Mouse (Mus musculus) liver, postnatal 0 days (tissue): ENCODE measurements around the gene Gm20388. TPM values are rescaled to one million over a fixed set of nuclear protein-coding genes. Genes with fewer than 3 reads are reported as not detected.

Experiments
- ATAC-seq: fragments of 200-750 bp; cut with Nextera tagmentation; 2 replicates; pipeline ENCODE4 v1.8.0; 2017; ENCODE audit warnings: mild to moderate bottlenecking, moderate library complexity
- DNase-seq: peaks from one replicate; pipeline ENCODE4 v3.0.0-alpha.2; 2016
- H3K27ac ChIP-seq: fragments of 300-500 bp; sonication (generic); 2 replicates; pipeline ENCODE4 v1.5.1; 2014; ENCODE audit warnings: antibody characterized with exemption, moderate library complexity, mild to moderate bottlenecking, low read depth
- H3K27me3 ChIP-seq: fragments of 300-500 bp; sonication (generic); 2 replicates; pipeline ENCODE4 v1.6.1; 2014; ENCODE audit warnings: low read length, control low read depth, mixed read lengths; ENCODE audit not compliant: insufficient read depth
- H3K36me3 ChIP-seq: fragments of 300-500 bp; sonication (generic); replicated peaks from 2 replicates; pipeline ENCODE4 v1.6.1; 2014; ENCODE audit warnings: mild to moderate bottlenecking, control low read depth, low read length, moderate library complexity, mixed read lengths; ENCODE audit not compliant: insufficient read depth
- H3K4me1 ChIP-seq: fragments of 300-500 bp; sonication (generic); 2 replicates; pipeline ENCODE4 v1.6.1; 2014; ENCODE audit warnings: antibody characterized with exemption, mild to moderate bottlenecking, control low read depth; ENCODE audit not compliant: insufficient read depth
- H3K4me2 ChIP-seq: fragments of 300-500 bp; sonication (generic); 2 replicates; pipeline ENCODE4 v1.6.1; 2014; ENCODE audit warnings: low read depth, mild to moderate bottlenecking, low read length, moderate library complexity, mixed read lengths
- H3K4me3 ChIP-seq: fragments of 300-500 bp; sonication (generic); 2 replicates; pipeline ENCODE4 v1.5.1; 2014; ENCODE audit warnings: low read depth, low read length
- H3K9ac ChIP-seq: fragments of 300-500 bp; sonication (generic); replicated peaks from 2 replicates; pipeline ENCODE4 v1.6.1; 2014; ENCODE audit warnings: mild to moderate bottlenecking, moderate library complexity
- H3K9me3 ChIP-seq: fragments of 300-500 bp; sonication (generic); 2 replicates; pipeline ENCODE4 v1.6.1; 2016; ENCODE audit warnings: mild to moderate bottlenecking, control low read depth, low read length, mixed read lengths
- CTCF ChIP-seq: sonication (generic); IDR thresholded peaks from 2 replicates; pipeline ENCODE4 v1.5.1; 2016; ENCODE audit warnings: antibody characterized with exemption, low read depth
- EP300 ChIP-seq: IDR thresholded peaks from 2 replicates; pipeline ENCODE4 v1.6.1; 2016; ENCODE audit warnings: antibody characterized with exemption, low read depth, mild to moderate bottlenecking
- WGBS: fragments of 180-500 bp; shearing (Covaris S2); extraction: QIAGEN DNeasy Blood & Tissue Kit; methylation state at CpG from one replicate; pipeline ENCODE4 v1.1.7; 2014; ENCODE audit not compliant: insufficient replicate concordance; 5-methylcytosine and 5-hydroxymethylcytosine counted together
- polyA plus RNA-seq: library from polyadenylated mRNA; unstranded; fragments of >200 nt; fragmentation: Nextera tagmentation; extraction: Ambion mirVana; gene quantifications from 2 replicates; pipeline ENCODE4 v1.2.1, GENCODE M21; 2015

Gm20388 gene
- polyA plus RNA-seq, 1 experiment from 2014 or later: not detected

GRCm38 (mm10) chr8:122675596-122676420 lies 2765.2 kb downstream of the Gm20388 start:
- peaks cover 23% of the 10 kb centered on the region for H3K4me1 ChIP-seq
- TF ChIP-seq EP300 (no peak), CTCF (no peak)
- H3K9ac ChIP-seq: no peak overlapping the region
- H3K9me3 ChIP-seq: no peaks in the 10 kb centered on the region
- no peak overlapping the region for H3K4me2 ChIP-seq
- ATAC-seq (no peak), DNase-seq (no peak)
- no peaks in the 10 kb centered on the region for H3K36me3 ChIP-seq
- peaks cover 37% of the 10 kb centered on the region for H3K27me3 ChIP-seq
- 82% methylated on average over 17 of the region's 17 CpGs for WGBS
- no peak overlapping the region for H3K27ac ChIP-seq
- H3K4me3 ChIP-seq: no peak overlapping the region

DNA sequence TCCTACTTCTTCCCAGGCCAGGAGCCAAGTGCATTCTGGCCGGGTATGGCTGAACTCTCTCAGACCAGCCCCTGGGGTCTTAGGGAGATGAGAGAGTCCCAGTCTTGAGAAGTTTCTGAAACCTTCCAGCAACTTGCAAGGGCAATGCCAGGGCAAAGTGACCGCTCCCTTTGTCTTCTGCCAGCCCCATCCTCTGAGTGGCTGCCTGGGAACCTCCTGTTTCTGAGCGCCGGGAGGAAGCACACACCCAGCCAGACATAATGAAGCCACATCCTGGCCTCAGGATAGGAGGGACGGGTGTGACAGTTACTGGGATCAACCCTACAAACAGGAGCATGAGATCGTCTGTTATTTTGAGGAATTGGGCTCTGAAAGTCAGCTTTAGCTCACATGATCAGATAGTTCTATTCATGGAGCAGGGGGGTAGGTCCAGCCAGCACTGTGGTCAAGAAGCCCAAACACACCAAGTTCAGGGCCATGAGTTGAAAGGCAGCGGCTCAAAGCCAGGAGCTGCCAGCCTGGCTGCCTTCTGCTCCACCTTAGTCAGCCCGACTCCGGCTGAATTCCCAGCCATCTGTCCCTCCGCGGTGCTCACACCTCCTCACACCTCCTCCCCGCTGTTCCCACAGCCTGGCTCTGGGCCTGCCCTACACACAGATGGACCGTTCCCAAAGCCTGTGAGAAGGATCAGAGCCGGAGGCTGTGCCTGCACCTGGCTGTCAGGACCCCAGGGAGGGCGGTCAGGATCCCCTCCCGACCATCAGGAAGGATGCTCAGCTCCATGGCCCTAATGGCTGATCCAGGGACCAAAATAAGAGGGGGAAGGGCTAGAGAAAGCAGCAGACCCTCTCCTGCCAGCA lies 2766.2 kb downstream of the Gm20388 start:
- Histone ChIP-seq H3K4me2 (peak overlapping the region; percentile 97), H3K4me3 (peak overlapping the region; percentile 69), H3K27ac (no peak overlapping the region), H3K9me3 (no peaks in the 10 kb centered on the region), H3K4me1 (peaks cover 23% of the 10 kb centered on the region), H3K27me3 (peaks cover 39% of the 10 kb centered on the region), H3K36me3 (no peaks in the 10 kb centered on the region), H3K9ac (no peak overlapping the region)
- 32% methylated on average over 16 of the region's 16 CpGs for WGBS
- ATAC-seq (no peak), DNase-seq (no peak)
- TF ChIP-seq CTCF (no peak), EP300 (no peak)

DNA sequence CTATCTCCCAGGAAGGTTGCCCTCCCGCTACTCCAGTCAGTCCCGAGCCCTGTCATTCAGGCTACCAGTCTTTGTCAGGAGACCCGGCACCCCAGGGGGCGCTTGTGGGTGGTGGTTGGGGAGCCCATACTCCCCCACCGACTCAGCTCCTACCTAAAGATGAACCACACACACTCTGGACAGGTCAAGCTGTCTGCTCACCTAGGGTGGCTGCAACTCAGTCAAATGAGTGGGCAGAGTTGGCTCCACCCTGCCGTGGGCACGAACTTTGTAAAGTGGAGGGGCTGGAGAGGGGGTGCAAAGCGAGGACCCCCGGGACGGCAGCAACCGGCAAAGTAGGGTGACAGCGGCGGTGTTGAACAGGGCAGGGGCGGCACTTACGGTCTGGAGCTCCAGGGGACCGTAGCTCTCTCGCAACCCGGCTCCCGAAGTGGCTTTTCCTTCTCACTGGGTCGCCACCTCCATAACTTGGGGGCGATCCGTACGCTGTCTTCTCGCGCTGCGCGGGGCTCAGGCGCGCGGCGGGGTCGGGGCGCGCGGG lies 2766.9 kb downstream of the Gm20388 start:
- Histone ChIP-seq H3K27me3 (peaks cover 43% of the 10 kb centered on the region), H3K27ac (no peak overlapping the region), H3K4me3 (peak overlapping the region; percentile 69), H3K9me3 (no peaks in the 10 kb centered on the region), H3K9ac (peak overlapping the region; percentile 61), H3K36me3 (no peaks in the 10 kb centered on the region), H3K4me2 (peak overlapping the region; percentile 97), H3K4me1 (peaks cover 26% of the 10 kb centered on the region)
- ATAC-seq (no peak), DNase-seq (peak; percentile 36)
- TF ChIP-seq EP300: no peak
- TF ChIP-seq CTCF: no peak
- 14% methylated on average over 34 of the region's 35 CpGs for WGBS

GRCm38 (mm10) chr8:122678061-122678895 lies 2767.6 kb downstream of the Gm20388 start:
- H3K9ac ChIP-seq: peak overlapping the region; percentile 61
- no peaks in the 10 kb centered on the region for H3K36me3 ChIP-seq
- H3K4me3 ChIP-seq: peak overlapping the region; percentile 69
- peaks cover 26% of the 10 kb centered on the region for H3K4me1 ChIP-seq
- no peak overlapping the region for H3K27ac ChIP-seq
- H3K4me2 ChIP-seq: peak overlapping the region; percentile 97
- under 1% methylated on average over 53 of the region's 127 CpGs for WGBS
- peaks cover 44% of the 10 kb centered on the region for H3K27me3 ChIP-seq
- ATAC-seq: peak; percentile 82
- no peaks in the 10 kb centered on the region for H3K9me3 ChIP-seq
- TF ChIP-seq EP300: no peak
- peak; percentile 92 for TF ChIP-seq CTCF
- peak; percentile 87 for DNase-seq

- Histone ChIP-seq H3K27ac (no peak overlapping the region), H3K9me3 (no peaks in the 10 kb centered on the region), H3K4me1 (peaks cover 26% of the 10 kb centered on the region), H3K36me3 (no peaks in the 10 kb centered on the region), H3K9ac (peak overlapping the region; percentile 61; the same call in 1 of the 2 replicates), H3K4me2 (peak overlapping the region; percentile 97), H3K4me3 (peak overlapping the region; percentile 69), H3K27me3 (peaks cover 44% of the 10 kb centered on the region)
- ATAC-seq (no peak), DNase-seq (no peak)
- TF ChIP-seq EP300: no peak
- TF ChIP-seq CTCF: no peak
- WGBS: 4% methylated on average over 14 of the region's 14 CpGs
These were observed 2768.2 kb downstream of the Gm20388 start for GRCm38 (mm10) chr8:122678896-122679210.
